Mouse (Mus musculus) ES-Bruce4 (cell line): ENCODE data around the gene Cntn2. TPM values are rescaled to one million over a fixed set of nuclear protein-coding genes. Genes with fewer than 3 reads are reported as not detected.

Experiments used
- H3K27ac ChIP-seq: 2 replicates; pipeline ENCODE4 v1.5.1; 2012; ENCODE audit warnings: low read length, inconsistent platforms; ENCODE audit not compliant: insufficient read depth
- H3K27me3 ChIP-seq: 2 replicates; pipeline ENCODE4 v1.6.1; 2012; ENCODE audit warnings: mild to moderate bottlenecking, low read length, inconsistent platforms; ENCODE audit not compliant: control insufficient read depth, poor library complexity, insufficient read depth, severe bottlenecking
- H3K36me3 ChIP-seq: 2 replicates; pipeline ENCODE4 v1.6.1; 2012; ENCODE audit warnings: inconsistent platforms, mild to moderate bottlenecking, low read length, moderate library complexity; ENCODE audit not compliant: control insufficient read depth, poor library complexity, insufficient read depth, severe bottlenecking
- H3K4me1 ChIP-seq: one replicate; pipeline ENCODE4 v1.8.1; 2011; ENCODE audit warnings: low read length; ENCODE audit not compliant: control insufficient read depth, insufficient read depth
- H3K4me3 ChIP-seq: 2 replicates; pipeline ENCODE4 v1.5.1; 2011; ENCODE audit warnings: low read depth, mild to moderate bottlenecking, low read length
- H3K9ac ChIP-seq: 2 replicates; pipeline ENCODE4 v1.6.1; 2012; ENCODE audit warnings: low read depth, mild to moderate bottlenecking, inconsistent platforms; ENCODE audit not compliant: poor library complexity, severe bottlenecking
- H3K9me3 ChIP-seq: replicated peaks from 2 replicates; pipeline ENCODE4 v1.6.1; 2012; ENCODE audit warnings: mild to moderate bottlenecking, low read length, inconsistent platforms; ENCODE audit not compliant: control insufficient read depth, poor library complexity, insufficient read depth, severe bottlenecking
- CTCF ChIP-seq: IDR thresholded peaks from one replicate; pipeline ENCODE4 v1.8.1; 2011; ENCODE audit warnings: low read depth, low read length
- EP300 ChIP-seq: IDR thresholded peaks from 2 replicates; pipeline ENCODE4 v1.6.1; 2011; ENCODE audit warnings: low read depth, low read length; ENCODE audit not compliant: insufficient read depth
- POLR2A ChIP-seq: IDR thresholded peaks from one replicate; pipeline ENCODE4 v1.8.1; 2011; ENCODE audit warnings: low read length; ENCODE audit not compliant: insufficient read depth
- polyA plus RNA-seq: library from polyadenylated mRNA; stranded (reverse); fragments of >200 nt; gene quantifications from 2 replicates; pipeline ENCODE4 v1.2.4, GENCODE M21; 2011; ENCODE audit warnings: low read depth; ENCODE audit not compliant: missing spikeins, insufficient read depth, insufficient read length

Cntn2 gene
- polyA plus RNA-seq, 1 experiment: 3.0 TPM

DNA sequence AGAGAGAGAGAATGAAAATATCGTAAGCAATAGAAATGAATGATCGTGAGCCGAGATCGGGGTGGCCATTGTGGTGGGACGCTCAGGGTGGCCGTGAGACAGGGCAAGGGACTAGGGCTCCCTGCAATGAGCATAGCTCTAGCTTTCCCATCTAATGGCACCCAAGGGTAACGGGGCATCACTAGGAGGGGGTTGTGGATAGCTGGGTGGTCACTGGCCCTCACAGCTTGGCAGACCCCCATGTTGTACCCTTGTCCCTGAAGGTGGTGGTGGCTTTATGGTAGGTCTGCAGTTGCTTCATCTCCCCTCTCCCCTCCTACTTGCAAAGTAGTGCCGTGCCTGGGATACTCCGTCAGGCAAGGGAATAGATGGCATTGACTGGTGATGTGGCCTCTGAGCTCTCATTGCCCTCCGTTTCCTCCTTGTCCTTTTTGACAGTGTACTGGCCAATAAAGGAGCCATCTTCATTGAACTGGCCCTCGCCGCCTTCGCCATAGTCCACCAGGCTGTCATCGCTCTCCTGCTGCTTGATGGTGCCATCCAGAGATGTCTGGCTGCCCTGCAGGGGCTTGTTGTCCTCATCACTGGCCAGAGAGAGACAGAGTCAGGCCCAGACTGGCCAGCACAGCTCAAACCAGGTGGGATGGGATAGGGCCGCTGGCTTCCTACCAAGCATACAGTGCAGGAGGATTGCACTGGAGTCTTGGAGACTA lies 27.2 kb upstream of the Cntn2 start:
- Histone ChIP-seq H3K4me1 (no peaks in the 10 kb centered on the region), H3K36me3 (no peaks in the 10 kb centered on the region), H3K9me3 (no peaks in the 10 kb centered on the region), H3K4me3 (no peak overlapping the region), H3K9ac (no peak overlapping the region), H3K27me3 (no peaks in the 10 kb centered on the region), H3K27ac (no peak overlapping the region)
- no peak for TF ChIP-seq EP300
- no peak for TF ChIP-seq CTCF
- no peak for TF ChIP-seq POLR2A

DNA sequence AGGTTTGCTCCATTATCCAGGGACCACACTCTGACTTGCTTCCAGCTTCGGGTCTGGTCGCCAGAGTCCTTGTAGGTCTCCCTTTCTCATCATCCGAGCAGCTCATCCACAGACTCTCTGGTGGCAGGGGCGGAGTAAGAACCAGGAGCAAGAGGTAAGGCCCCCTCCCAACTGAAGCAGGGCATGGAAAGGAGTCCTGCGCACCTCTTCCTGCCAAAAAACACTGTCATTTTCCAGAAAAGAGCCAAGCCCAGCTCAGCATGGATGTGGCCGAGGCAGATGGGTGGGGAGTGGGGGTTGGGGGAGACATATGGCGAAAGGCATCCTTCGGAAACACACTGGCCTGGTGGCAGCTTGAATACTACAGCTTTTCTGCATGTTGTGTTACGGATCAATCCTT lies 26.5 kb upstream of the Cntn2 start:
- no peaks in the 10 kb centered on the region for H3K4me1 ChIP-seq
- TF ChIP-seq EP300: no peak
- TF ChIP-seq POLR2A: no peak
- TF ChIP-seq CTCF: no peak
- no peak overlapping the region for H3K27ac ChIP-seq
- H3K9me3 ChIP-seq: no peaks in the 10 kb centered on the region
- H3K27me3 ChIP-seq: no peaks in the 10 kb centered on the region
- H3K4me3 ChIP-seq: no peak overlapping the region
- H3K36me3 ChIP-seq: no peaks in the 10 kb centered on the region
- no peak overlapping the region for H3K9ac ChIP-seq

DNA sequence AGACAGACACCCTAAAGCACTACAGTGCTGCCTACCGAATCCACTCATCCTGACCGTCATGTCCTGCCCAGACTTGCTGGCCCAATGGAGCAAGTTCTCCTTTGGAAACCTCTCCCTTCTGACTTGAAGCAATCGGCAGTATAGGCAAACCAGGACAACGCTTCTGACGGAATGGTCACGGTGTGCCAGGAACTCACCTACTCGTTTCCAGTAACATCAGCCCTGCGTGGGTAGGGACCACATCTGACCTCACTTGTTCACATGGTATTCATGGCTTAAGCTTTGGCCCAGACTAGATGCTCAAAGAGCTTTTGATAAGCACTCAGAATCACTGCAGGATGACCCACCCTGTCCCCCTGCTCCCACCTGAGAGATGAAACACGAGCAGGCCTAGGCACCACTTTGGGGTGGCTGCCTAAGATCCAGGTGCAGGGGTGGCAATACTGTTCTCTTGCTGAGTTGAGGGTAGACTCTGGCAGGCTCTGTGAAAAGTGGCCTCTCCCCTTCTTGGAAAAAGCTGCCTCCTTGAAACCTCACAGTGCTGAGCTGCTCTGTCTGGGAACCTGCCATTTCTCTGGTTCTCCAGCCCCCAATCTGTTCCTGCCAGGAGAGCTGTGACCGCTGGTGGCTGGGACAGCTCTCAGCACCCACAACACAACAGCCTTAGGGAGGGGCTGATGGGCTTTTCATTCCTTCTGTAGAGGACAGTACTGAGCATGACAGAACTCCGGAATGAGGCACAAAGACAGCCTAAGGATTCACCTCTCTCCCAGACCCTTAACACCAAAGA lies 24.5 kb upstream of the Cntn2 start:
- TF ChIP-seq CTCF (no peak), EP300 (no peak), POLR2A (no peak)
- Histone ChIP-seq H3K9ac (no peak overlapping the region), H3K27ac (no peak overlapping the region), H3K4me3 (no peak overlapping the region), H3K27me3 (no peaks in the 10 kb centered on the region), H3K9me3 (no peaks in the 10 kb centered on the region), H3K4me1 (no peaks in the 10 kb centered on the region), H3K36me3 (no peaks in the 10 kb centered on the region)

DNA sequence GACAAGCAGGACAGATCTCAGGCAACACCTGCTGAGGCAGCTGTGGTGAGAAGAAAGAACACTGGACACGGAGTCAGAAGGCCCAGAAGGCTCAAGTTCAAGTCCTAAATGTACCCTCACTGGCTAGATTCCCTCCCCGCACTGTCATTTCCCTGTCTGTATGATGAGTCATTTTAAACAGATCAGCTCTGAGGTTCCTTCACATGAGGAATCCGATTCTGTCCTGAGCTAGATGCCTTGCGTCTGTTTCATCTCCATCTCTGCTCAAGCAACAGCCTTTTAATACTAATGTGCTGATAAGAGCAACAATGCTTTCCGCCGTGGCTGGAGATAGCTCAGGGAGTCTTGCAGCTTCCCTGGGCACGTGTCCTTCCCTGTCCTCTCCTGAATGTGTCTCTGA lies 22.7 kb upstream of the Cntn2 start:
- Histone ChIP-seq H3K27me3 (no peaks in the 10 kb centered on the region), H3K4me1 (no peaks in the 10 kb centered on the region), H3K36me3 (no peaks in the 10 kb centered on the region), H3K4me3 (no peak overlapping the region), H3K9ac (no peak overlapping the region), H3K27ac (no peak overlapping the region), H3K9me3 (no peaks in the 10 kb centered on the region)
- TF ChIP-seq EP300: no peak
- TF ChIP-seq POLR2A: no peak
- no peak for TF ChIP-seq CTCF

DNA sequence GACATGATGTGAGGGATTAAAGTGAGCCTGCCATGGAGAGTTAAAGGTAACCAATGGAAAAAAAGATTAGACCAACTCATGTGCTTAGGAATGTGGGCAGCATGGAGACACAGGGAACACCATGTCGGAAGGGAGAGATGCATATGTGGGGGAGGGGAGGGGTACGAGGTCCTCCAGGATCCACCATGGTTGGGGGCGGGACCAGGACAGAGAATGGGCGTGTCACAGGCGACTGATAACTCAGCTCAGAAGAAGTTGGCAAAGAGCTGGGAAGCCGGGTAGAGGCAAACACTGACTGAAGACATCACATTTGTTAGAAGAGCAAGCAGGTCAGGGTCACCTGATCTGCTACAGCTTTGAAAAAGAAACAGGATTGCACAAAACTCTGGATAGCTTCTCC lies 21.9 kb upstream of the Cntn2 start:
- Histone ChIP-seq H3K4me3 (no peak overlapping the region), H3K9ac (no peak overlapping the region), H3K27me3 (no peaks in the 10 kb centered on the region), H3K9me3 (no peaks in the 10 kb centered on the region), H3K4me1 (no peaks in the 10 kb centered on the region), H3K27ac (no peak overlapping the region), H3K36me3 (no peaks in the 10 kb centered on the region)
- TF ChIP-seq EP300 (no peak), CTCF (no peak), POLR2A (no peak)

DNA sequence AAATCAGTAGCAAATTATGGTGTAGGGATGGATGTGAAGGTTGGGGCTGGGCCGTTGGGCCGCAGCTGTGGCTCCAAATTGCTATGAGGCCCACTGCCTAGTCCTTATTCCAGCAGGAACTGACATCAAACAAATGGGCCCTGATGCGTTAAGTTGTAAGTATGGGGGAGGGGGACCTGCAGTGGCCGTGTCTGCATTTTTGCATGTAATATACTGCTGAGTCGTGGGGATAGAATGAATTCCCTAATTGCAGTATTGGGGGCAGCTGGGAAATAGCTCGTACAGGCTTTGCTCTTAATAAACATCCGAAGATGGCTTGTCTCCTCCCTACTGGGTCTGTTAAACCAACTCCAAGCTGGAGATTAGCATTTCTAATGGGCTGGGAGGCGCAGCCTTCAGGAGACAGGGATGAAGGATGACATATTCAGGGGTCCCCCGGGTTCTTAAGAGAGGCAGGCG lies 19.3 kb upstream of the Cntn2 start:
- TF ChIP-seq POLR2A: no peak
- TF ChIP-seq CTCF: no peak
- no peak for TF ChIP-seq EP300
- no peaks in the 10 kb centered on the region for H3K27me3 ChIP-seq
- H3K4me3 ChIP-seq: no peak overlapping the region
- no peak overlapping the region for H3K9ac ChIP-seq
- no peaks in the 10 kb centered on the region for H3K36me3 ChIP-seq
- H3K27ac ChIP-seq: no peak overlapping the region
- peaks cover 6% of the 10 kb centered on the region for H3K4me1 ChIP-seq
- no peaks in the 10 kb centered on the region for H3K9me3 ChIP-seq
